8 mouse cellular contexts compared by ENCODE assay signal in genomic region chr8:35193771-35194170, GRCm38 (mm10).
DNase-seq lines count a peak whose midpoint lies in the region; ATAC-seq lines count a peak whose summit lies in the region.

No protein-coding gene starts in this region.

- ATAC-seq in embryonic facial prominence, embryonic 15.5 days (ENCODE audit: insufficient number of reproducible peaks, low FRiP score, low TSS enrichment, low read depth) = peak; percentile 77

- no peaks in the 10 kb centered on the region for H3K36me3 ChIP-seq in embryonic facial prominence, embryonic 15.5 days

- H3K27ac ChIP-seq in embryonic facial prominence, embryonic 15.5 days (replicated peaks) = peak overlapping the region; percentile 44; the same call in 1 of the 2 replicates

- H3K9me3 ChIP-seq in embryonic facial prominence, embryonic 15.5 days (replicated peaks) = no peaks in the 10 kb centered on the region

- 9% methylated on average over 1 of the region's 1 CpGs for WGBS in embryonic facial prominence, embryonic 15.5 days

- intact Hi-C loops in left cerebral cortex, postnatal 36 days (cut with DNase I) = no loop called here

- H3K9ac ChIP-seq in embryonic facial prominence, embryonic 15.5 days = no peak overlapping the region

- H3K4me2 ChIP-seq in embryonic facial prominence, embryonic 15.5 days (replicated peaks) = no peak overlapping the region

- H3K4me3 ChIP-seq in embryonic facial prominence, embryonic 15.5 days (replicated peaks) = no peak overlapping the region

- peak; percentile 16 to 58 for DNase-seq in layer of hippocampus, adult 18-20 months (ENCODE audit: low spot score in 2 of 2)
- DNase-seq in layer of hippocampus, postnatal 36 days = no peak
- DNase-seq in cerebellum, adult 11-12 months = peak; percentile 62
- DNase-seq in kidney, postnatal 4 days = peak; percentile 46 to 54
- DNase-seq in thymus, postnatal 25 days = no peak
- DNase-seq in left cerebral cortex, postnatal 36 days (ENCODE audit: low spot score in 2 of 2) = no peak
- DNase-seq in left cerebral cortex, adult 11 months (ENCODE audit: low spot score) = no peak

- H3K27me3 ChIP-seq in embryonic facial prominence, embryonic 15.5 days = no peaks in the 10 kb centered on the region

- peaks cover 20% of the 10 kb centered on the region for H3K4me1 ChIP-seq in embryonic facial prominence, embryonic 15.5 days

Comparison
In these comparisons a context has a peak if more than half of its experiments do, and no peak if none do; other contexts are left out.
1. DNase-seq: peak in layer of hippocampus, adult 18-20 months (2 of 2), cerebellum, adult 11-12 months (single experiment) and kidney, postnatal 4 days (2 of 2); none in layer of hippocampus, postnatal 36 days (0 of 2), thymus, postnatal 25 days (single experiment), left cerebral cortex, postnatal 36 days (0 of 2) and left cerebral cortex, adult 11 months (single experiment).